Mouse (Mus musculus) heart, adult 8-10 months (tissue): ENCODE results near the gene Tlcd2. TPM values are rescaled to one million over a fixed set of nuclear protein-coding genes. Genes with fewer than 3 reads are reported as not detected.

Source experiments
- DNase-seq: peaks from one replicate; pipeline ENCODE4 v3.0.0; 2022; ENCODE audit warnings: low spot score
- total RNA-seq, 4 experiments: library from RNA; stranded (reverse); gene quantifications; 2 replicates each; pipeline ENCODE4 v1.2.4; 2022

Tlcd2 gene
- total RNA-seq: 1 to 10 TPM; 2.8 to 5.1 (median 4.0) TPM

DNA sequence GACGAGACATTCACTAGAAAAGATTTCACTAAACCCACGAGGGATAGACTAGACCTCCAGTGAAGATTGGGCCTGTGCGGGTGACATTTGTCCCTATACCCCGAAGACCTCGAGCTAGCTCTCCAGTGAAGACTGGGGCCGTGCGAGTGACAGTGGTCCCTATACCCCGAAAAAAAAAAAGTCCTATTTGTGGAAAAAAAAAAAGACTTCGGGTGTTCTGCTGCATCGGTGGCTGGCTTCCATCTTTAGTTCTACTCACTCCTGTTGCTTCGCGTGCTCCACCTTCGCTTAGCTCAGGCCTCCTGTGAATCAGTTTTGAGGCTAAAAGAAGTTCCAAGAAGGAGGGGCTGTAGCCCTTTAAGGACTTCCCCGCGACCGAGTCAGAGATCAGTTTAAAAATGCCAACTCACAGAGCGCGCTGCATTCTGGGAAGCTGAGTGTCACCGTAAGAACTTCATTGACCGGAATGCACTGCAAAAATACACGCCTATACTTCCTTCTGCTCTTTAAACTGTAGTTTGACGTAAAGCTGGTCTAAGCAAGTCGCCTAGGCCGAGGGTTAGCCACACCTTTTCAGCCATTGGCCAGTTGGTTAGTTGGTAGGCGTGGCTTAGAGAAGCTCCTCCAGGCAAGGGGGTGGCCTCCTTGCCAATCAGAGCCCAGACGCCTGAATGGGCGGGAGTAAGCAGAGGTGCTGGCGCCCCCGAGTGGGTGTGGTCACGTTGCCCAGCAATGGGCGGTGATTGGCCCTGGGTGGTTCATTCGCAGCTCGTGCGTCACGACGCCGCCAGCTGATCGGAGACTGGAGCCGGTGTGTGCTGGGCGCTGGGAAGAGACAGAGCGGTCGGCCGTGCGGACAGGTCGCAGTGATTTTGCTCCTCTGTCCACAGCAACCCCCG lies at the start of gene Tlcd2:
Gene Tlcd2 (plus strand): TSS at position 872 of the 899 bp plus-strand sequence.
- DNase-seq: peak; percentile 100

DNA sequence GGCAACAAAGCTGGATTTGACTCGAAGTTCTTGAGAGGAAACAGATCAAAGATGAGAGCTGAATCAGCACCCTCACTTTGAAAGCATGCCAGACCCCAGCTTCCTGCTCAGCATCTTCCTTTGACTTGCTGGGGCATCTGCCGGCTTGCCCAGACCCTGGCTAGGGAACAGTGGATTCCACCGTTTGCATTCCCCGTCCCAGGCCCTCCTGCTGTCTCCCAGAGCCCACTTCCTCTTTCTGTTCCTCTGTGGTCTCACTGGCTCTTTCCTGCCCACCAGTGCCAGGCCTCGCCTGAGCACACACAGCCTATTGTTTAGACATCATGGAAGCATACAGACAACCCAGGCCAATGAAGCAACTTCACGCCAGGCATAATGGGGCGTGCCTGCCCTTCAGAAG lies 46.4 kb upstream of the Tlcd2 start:
- no peak for DNase-seq

DNA sequence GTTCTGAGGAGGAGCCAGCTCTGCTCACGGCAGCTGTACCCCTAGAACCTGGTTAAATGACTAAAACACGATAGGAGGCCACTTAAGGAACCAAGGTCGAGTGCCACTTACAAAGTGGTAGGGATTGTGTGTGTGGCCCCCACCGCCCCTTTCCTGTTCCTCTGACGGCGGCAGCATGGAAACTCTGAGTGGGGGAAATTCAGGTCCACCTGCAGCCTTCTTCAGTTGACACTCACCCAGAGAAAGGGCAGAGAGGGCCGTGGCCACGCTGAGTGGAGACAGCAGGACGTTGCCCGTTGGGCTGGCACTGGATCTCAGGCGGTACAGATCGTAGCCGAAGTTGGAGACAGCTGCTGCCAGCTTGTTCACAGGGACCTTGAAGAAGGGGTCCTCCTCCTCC lies 45.5 kb upstream of the Tlcd2 start:
- no peak for DNase-seq

DNA sequence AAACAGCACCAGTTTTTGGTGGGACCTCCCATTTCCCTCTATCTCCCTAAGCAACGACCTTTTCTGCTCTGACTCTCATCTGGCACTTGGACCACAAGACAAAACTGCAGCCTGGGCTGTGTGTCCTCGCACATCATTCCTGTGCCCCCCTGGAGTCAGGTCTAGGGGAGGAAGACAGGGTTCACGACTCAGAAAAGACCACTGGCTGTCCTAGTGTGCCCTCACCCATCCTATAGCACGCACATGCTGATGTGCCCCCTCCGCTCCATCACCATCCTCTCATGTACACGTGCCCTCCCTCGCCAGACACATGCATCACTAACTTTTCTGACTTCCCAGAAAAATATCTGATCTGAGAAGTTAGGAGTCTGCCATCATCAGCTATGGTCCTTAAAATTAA lies 41.5 kb upstream of the Tlcd2 start:
- DNase-seq: no peak

DNA sequence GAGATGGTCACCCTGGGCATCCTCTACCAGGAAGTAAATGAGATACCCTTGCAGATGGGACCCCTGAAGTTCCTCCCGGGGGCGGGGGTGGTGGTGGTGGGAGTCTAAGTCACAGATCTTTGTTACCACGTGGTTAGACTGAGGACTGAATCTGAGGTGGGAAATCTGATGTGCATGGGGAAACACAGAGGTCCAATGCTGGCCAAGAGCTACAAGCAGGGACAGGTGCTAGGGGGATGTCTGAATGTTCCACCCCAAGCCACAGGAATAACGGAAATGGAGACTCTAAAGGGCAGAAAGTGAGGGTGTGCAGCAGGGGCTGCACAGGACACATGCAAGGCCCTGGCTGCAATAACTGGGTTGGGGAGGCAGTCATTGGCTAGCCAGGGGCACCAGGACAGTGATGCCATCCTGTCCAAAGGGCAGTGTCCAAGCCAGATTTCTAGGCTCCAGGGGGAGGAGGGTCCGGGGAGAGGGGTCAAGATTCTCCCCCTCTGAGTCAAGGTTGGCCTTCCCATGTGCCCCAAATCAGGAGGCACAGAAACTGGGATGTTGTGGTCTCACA lies 40.6 kb upstream of the Tlcd2 start:
- DNase-seq: no peak

DNA sequence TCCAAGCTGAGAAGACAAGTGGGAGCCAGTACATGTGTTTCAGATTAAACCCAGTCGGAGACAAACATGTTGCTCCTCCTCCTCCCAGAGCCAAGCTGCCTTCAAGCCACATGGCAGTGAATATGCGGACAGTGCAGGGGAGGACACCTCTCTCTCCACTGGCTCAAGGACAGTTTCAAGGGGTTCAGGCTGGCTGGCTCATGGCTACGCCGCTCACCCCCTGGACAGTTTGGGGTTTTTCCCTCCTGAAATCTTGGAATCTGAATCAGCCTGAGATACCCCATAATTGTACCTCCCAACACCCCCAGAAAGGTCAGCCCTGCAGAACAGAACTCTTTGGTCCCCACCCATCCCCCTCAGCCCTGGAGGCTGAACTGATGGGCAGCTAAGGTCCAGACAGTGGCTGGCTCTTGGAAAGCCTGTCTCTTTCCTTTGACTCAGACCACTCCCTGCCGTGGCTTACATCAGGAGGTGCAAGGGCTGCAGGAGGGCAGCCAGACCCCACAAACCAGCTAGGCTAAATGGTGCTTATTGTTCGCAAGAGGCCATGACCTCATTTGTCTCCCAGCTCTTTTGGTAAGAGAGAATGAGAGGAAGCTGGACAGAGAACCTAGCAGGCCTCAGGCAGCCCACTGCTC lies 40.0 kb upstream of the Tlcd2 start:
- DNase-seq: no peak

DNA sequence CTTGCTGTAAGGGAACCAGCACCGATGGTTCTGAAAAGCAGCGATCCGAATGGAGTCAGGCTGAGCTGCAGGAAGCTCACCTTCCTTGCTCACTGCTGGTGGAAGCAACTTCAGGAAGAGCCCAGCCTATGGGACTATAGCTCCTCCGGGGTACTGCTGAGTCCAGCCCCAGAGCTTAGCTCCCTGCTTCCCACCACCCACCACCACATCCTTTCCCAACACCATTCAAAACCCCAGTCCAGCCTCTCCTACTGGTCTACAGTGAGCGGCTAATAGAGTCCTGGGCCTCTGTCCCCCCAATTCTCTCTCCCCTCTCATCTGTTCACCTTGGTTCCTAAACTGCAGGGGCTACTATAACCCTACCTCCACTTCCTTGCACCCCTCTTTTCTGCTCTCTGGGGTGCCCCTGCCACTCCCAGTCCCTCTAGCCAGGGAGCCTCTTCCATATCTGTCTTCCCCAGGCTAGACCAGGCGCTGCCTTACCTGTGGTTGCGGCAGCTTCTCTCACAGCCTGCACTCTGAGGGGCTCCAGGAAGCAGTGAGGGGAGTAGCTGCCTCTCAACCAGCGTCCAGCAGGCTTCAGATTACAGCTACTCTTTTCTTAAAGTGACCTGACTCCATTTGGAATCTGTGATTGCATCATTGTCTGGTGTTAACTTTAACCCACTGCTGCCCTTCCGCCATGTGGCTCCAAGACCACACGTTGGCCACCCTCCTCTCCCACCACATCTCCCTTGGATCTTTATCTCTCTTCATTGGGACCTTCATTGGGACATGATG lies 39.3 kb upstream of the Tlcd2 start, which contains the start of gene Serpinf1:
Gene Serpinf1 (minus strand): TSS at position 689 of the 780 bp plus-strand sequence.
- DNase-seq: no peak

DNA sequence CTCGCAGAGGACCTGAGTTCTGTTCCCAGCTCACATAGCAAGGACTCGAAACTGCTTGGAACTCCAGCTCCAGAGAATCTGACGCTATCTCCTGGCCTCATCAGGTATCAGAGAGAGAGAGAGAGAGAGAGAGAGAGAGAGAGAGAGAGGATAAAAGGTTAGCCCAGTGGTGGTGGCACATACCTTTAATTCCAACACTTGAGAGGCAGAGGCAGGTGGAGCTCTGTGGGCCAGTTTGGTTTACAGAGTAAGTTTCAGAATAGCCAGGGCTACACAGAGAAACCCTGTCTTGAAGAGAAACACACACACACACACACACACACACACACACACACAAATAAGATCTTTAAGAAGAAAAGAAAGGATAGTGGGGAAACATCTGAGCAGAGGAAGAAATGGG lies 38.4 kb upstream of the Tlcd2 start:
- no peak for DNase-seq

DNA sequence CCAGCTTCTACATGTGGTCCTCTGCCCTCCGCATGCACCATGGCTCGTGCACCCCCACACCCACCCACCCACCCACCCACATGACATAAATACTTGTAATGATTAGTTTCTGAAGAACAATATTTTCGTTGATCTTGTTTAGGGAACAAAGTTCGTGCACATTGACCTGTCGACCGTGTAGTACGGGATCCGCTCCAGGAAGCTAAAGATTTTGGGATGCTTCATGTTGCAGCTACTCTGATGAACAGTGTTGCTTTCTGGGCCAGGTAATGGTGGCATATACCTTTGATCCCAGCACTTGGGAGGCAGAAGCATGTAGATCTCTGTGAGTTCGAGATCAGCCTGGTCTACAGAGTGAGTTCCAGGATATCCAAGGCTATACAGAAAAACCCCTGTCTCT lies 37.5 kb upstream of the Tlcd2 start:
- DNase-seq: no peak

DNA sequence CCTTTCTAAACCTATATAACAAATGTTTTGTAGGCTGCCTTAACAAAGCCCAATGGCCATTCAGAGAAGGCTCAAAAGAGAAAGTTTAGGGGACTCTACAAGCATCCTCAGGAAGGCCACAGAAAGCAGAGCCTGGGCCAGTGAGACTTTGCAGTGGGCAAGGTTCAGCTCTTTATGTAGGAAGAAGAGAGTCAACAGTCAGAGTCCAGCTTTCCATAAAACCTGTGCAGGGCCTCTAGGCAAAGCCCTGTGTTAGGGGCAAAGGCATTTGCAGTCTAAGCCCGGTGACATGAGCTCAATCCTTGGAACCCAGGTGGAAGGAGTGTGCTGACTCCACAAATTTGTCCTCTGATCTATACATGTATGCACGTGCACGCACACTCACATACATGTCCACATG lies 37.1 kb upstream of the Tlcd2 start:
- no peak for DNase-seq

DNA sequence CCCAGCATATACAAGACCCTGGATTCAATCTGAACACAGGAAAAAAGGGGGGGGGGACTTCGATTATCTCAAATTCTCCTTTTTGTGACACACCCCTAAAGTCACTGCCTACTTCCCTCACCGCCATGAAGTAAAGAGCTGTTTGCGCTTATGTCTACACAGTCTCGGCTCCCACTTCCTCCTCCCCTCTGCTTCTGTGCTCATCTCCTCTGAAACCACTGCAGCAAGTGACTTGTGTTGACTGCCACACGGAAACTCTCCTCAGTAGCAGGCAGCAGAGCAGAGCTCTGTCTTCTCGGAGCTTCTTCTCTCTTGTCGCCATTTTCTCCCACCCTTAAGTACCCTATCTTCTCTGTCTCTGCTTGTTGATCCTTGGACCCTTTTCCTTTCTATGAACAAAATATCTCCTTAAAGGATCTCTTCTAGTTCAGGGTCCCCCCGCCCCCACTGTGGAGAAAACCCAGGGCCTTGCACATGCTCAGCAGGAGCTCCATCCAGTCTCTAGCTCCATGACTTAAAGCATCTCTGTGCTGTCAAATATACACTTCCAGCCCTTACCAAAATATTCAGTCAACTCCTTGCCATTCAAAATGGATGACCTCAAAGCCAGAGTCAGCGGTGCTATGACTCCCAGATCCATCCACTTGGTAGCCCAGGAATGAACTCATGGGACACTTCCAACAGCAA lies 32.4 kb upstream of the Tlcd2 start:
- no peak for DNase-seq

DNA sequence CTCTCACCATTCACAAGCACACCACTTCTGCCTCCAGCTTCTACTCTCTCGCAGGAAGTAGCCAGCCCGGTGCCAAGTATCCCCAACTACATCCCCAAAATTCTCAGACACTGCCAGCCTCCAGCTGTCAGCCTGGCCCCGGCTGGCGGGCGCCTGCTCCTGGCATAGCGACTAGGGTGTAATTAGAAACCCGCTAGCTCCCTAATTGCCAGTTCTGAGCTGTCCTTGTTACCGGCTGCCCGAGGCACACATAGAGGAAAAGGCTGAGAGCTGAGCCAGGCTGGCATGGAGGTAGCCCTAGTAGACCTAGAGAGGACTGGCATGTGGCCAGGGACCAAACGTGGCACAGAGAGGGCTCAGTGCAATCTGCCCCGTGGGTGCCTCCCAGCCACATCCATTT lies 30.2 kb upstream of the Tlcd2 start:
- no peak for DNase-seq

DNA sequence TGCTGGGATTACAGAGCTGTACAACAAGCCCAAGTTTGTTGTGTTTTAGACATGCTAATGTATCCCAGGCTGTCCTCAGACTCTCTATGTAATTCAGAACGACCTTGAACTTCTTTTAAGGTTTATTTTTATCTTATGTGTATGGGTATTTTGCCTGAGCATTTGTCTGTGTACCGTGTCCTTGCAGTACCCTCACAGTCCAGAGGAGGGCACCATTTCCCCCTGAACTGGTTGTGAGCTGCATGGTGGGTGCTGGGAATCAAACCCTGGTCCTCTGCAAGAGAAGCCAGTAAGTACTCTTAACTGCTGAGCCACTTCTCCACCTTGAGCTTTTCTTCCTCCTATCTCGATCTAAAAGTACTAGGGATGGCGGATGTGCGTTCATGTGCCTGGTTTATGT lies 27.4 kb upstream of the Tlcd2 start:
- DNase-seq: no peak

DNA sequence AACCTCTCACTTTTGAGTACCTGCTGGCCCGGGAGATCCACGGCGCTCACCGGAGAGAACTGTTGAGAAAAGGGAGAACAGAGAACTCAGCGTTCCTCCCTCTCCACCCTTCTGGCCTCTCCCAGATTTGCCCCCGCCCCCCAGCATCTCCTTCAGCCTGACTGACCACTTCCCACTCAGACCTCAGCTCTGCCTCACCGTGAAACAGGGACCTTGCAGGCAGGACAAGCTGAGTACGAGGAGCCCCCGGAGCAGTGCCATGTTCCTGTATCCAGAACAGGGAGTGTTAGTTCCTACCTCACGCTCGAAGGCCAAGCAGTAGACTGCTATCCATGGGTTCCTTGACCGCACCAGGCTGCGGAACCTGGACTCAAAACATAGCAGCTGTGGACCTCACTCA lies 23.3 kb upstream of the Tlcd2 start:
- no peak for DNase-seq

DNA sequence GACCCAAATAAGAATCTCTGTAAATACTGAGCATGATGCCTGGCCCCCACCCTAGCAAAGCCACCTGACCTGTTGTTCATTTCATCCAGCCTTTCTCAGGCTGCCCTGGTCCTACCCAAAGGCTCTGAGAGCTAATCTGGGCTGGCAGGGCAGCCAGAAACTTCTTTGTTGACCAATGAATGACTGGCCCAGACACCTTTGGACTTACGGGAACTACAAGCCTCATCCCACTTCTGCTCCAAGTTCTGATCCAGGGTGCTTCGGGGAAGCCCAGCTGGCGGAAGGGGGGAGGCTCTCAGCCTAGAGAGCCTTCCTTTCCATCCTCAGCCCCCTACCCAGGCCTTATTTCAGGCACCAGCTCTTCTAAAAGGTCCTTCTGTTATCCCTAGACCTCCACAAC lies 22.7 kb upstream of the Tlcd2 start:
- no peak for DNase-seq

DNA sequence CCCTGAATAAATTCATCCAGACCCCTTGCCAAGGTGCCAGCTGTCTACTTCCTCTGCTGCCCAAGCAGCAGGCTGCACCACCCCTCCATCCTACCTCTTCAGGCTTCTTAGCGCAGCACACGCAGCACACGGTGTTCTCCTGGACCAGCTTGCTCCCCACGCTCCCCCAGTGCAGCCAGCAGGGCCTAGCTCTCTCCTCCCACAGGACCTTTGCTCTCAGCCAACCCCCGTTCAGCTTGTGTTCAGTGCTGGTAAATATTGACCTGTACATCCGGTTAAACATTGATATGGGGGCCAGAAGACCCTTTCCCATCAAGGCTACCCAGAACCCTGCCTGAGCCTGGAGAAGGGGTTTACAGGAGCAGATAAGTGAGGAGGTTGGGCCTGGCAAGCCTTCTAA lies 22.2 kb upstream of the Tlcd2 start, which contains the start of gene Serpinf2:
Gene Serpinf2 (minus strand): TSS at position 229 of the 400 bp plus-strand sequence.
- DNase-seq: no peak

DNA sequence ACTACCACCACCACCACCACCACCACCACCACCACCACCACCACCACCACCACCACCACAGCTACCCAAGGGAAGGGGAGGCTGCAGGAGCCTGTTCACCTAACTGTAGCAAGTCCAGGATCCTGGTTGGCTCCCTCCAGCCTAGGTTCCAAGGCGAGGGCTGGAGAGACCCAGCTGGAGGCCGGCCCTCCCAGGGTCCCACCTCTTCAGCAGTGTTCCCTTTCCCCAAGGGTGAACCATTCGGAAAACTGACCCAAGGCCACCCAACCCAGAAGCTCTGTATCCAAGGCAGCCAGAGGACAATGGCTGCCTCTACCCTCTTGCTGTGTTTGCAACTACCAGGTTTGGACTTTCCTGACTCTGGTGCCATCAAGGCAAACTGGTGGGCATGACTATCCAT lies 21.6 kb upstream of the Tlcd2 start:
- no peak for DNase-seq

DNA sequence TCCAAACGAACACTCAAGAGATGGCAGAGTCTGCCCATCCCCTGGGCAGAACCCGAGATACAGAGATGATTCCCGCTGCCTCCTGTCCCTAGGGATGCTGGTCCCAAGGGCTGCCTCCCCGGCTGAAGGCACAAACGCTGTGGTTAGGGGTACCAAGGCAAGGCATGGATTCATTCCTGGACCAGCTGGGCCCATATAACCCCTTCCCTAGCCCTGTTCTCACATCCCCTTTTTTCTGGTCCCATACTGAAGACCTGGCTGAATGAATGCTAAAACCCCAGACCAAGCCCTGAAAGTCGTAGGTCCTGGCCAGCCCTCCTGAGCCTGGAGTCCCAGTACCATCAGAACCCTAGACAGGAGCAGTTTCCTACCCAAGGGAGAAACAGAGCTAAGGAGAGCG lies 20.5 kb upstream of the Tlcd2 start:
- no peak for DNase-seq

DNA sequence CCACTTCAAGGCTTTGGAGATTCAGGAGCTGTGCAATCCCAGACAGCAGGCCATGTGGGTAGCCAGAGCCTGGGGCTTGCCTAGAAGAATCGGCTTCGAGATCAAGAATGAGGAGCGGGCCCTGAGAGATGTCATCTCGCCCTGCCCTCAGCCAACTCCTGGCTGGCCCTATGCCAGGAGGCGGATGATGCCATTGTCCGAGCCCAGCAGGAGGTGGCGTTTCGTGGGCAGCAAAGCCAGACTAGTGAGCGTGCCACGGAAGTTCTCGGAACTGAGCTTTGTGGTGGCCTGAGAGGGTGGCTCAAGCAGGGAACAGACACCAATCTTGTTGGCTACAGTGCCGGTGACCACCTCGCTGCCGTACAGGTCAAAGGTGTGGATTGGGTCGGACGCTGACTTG lies 19.9 kb upstream of the Tlcd2 start:
- DNase-seq: no peak

DNA sequence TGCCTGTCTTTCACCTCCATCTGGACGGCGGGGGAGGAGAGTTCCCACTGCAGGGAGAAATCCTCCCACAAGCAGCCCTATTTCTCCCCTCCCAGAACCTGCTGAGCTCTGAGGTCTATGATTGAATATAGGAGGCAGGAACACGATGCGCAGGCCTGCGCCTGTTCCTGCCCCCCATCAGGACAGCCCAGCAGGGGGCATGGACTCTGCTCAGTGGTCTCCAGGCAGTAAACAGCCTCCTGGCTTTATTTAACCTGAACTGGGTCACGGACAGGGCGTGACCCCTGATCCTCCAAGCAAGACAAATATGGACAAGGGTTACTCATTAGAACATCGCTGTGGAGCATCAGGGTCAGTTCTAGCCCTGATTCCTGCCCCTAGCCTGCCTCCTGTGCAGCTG lies 17.8 kb upstream of the Tlcd2 start:
- no peak for DNase-seq

DNA sequence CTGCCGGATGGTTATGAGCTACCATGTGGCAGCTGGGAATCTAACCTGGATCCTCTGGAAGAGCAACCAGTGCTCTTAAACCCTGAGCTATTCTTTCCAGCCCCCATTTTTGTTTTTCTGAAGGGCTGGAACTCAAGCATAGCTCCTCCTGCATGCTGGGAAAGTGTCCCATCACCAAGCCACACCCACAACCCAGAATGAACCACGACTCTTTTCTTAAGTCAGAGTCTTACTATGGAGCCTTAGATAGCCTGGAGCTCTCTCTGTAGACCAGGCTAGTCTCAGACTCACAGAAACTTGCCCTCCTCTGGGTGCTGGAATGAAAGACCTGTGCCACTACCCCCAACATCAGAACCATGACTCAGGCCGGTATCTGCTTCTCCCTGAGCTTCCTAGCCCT lies 12.9 kb upstream of the Tlcd2 start:
- DNase-seq: no peak
